30 mouse cellular contexts compared by ENCODE assay signal in genomic region chr12:39797843-39798242, GRCm38 (mm10).
DNase-seq lines count a peak whose midpoint lies in the region; ATAC-seq and TF ChIP-seq lines count a peak whose summit lies in the region.
"Had no signal": no experiment of that assay in that cellular context is flagged by ENCODE, and none has a peak within 500 bp of the region (broad histone marks: within the 10 kb centered on the region; RNA-seq: fewer than 3 reads in every experiment).

No protein-coding gene starts in this region.

- no peak overlapping the region for H3K27ac ChIP-seq in lung, postnatal 0 days (ENCODE audit: low read length)
- no peak overlapping the region for H3K27ac ChIP-seq in limb, embryonic 14.5 days (replicated peaks; ENCODE audit: low read depth, low read length)
- H3K27ac ChIP-seq in midbrain, embryonic 13.5 days, result no peak overlapping the region
- no peak overlapping the region for H3K27ac ChIP-seq in liver, postnatal 0 days (ENCODE audit: low read depth)
- H3K27ac ChIP-seq: embryonic facial prominence, embryonic 15.5 days; forebrain, embryonic 13.5 days; heart, embryonic 10.5 days; heart, embryonic 15.5 days; kidney, postnatal 0 days; liver, embryonic 14.5 days; lung, embryonic 15.5 days; macrophage; stomach, postnatal 0 days had no signal

- no peak overlapping the region for H3K4me3 ChIP-seq in lung, postnatal 0 days (ENCODE audit: low read depth, low read length)
- no peak overlapping the region for H3K4me3 ChIP-seq in limb, embryonic 14.5 days (replicated peaks; ENCODE audit: low read length)
- no peak overlapping the region for H3K4me3 ChIP-seq in midbrain, embryonic 13.5 days (replicated peaks)
- no peak overlapping the region for H3K4me3 ChIP-seq in liver, postnatal 0 days (ENCODE audit: low read depth, low read length)
- H3K4me3 ChIP-seq: embryonic facial prominence, embryonic 15.5 days; forebrain, embryonic 13.5 days; heart, embryonic 10.5 days; heart, embryonic 15.5 days; lung, embryonic 15.5 days had no signal

- H3K9ac ChIP-seq in lung, postnatal 0 days (replicated peaks; ENCODE audit: low read depth), result no peak overlapping the region
- no peak overlapping the region for H3K9ac ChIP-seq in limb, embryonic 14.5 days (ENCODE audit: low read depth, low read length, severe bottlenecking)
- H3K9ac ChIP-seq in midbrain, embryonic 13.5 days (replicated peaks), result no peak overlapping the region
- H3K9ac ChIP-seq in liver, postnatal 0 days (replicated peaks), result no peak overlapping the region
- H3K9ac ChIP-seq: embryonic facial prominence, embryonic 15.5 days; forebrain, embryonic 13.5 days; heart, embryonic 15.5 days; liver, embryonic 14.5 days; lung, embryonic 15.5 days had no signal

- H3K36me3 ChIP-seq in lung, postnatal 0 days (ENCODE audit: insufficient read depth, low read length), result no peaks in the 10 kb centered on the region
- H3K36me3 ChIP-seq in limb, embryonic 14.5 days (ENCODE audit: control insufficient read depth, insufficient read depth, low read length), result no peaks in the 10 kb centered on the region
- H3K36me3 ChIP-seq in midbrain, embryonic 13.5 days, result no peaks in the 10 kb centered on the region
- no peaks in the 10 kb centered on the region for H3K36me3 ChIP-seq in liver, postnatal 0 days (replicated peaks; ENCODE audit: insufficient read depth, low read length)
- H3K36me3 ChIP-seq: embryonic facial prominence, embryonic 15.5 days; heart, embryonic 10.5 days; heart, embryonic 15.5 days; lung, embryonic 15.5 days had no signal

- DNase-seq in lung, postnatal 10 days, result peak; percentile 12
- no peak for DNase-seq in lung, postnatal 0 days (ENCODE audit: low spot score)
- peak; percentile 10 for DNase-seq in limb, embryonic 14.5 days (ENCODE audit: low spot score)
- DNase-seq in B cell, adult 2 months, result no peak
- no peak for DNase-seq in liver, postnatal 0 days
- no peak for DNase-seq in kidney, postnatal 4 days
- DNase-seq: adrenal gland, postnatal 10 days; cerebellum, adult 11-12 months; cerebellum, postnatal 10 days; gastrocnemius, postnatal 14 days; heart, adult 11 months; kidney, adult 2 months; layer of hippocampus, adult 9-11 months; liver; right cerebral cortex, postnatal 4 days; thymus, adult 18-20 months; thymus, postnatal 25 days had no signal

- H3K4me1 ChIP-seq in lung, postnatal 0 days (ENCODE audit: insufficient read depth, low read depth, low read length), result no peaks in the 10 kb centered on the region
- H3K4me1 ChIP-seq in limb, embryonic 14.5 days (ENCODE audit: control insufficient read depth, insufficient read depth, low read length), result peaks cover 4% of the 10 kb centered on the region; the same call in 1 of the 2 replicates
- peaks cover 4% of the 10 kb centered on the region; the same call in 1 of the 2 replicates for H3K4me1 ChIP-seq in midbrain, embryonic 13.5 days (replicated peaks)
- H3K4me1 ChIP-seq in liver, postnatal 0 days (ENCODE audit: insufficient read depth), result no peaks in the 10 kb centered on the region
- H3K4me1 ChIP-seq: embryonic facial prominence, embryonic 15.5 days; heart, embryonic 10.5 days; heart, embryonic 15.5 days; lung, embryonic 15.5 days had no signal

- no peak for TF ChIP-seq EP300 in lung, postnatal 0 days (IDR thresholded peaks at IDR 0.05)
- no peak for TF ChIP-seq EP300 in liver, postnatal 0 days (IDR thresholded peaks at IDR 0.05; ENCODE audit: low read depth)

- TF ChIP-seq POLR2A in limb, embryonic 14.5 days (IDR thresholded peaks at IDR 0.05; ENCODE audit: borderline replicate concordance, extremely low read depth, insufficient read depth, insufficient read length), result no peak

- WGBS in lung, postnatal 0 days, result 90% methylated on average over 2 of the region's 2 CpGs
- 85% methylated on average over 2 of the region's 2 CpGs for WGBS in limb, embryonic 14.5 days
- WGBS in midbrain, embryonic 13.5 days, result 62% methylated on average over 2 of the region's 2 CpGs
- WGBS in liver, postnatal 0 days (ENCODE audit: insufficient replicate concordance), result 91% methylated on average over 2 of the region's 2 CpGs

- TF ChIP-seq CTCF in lung, postnatal 0 days (IDR thresholded peaks at IDR 0.05), result no peak
- no peak for TF ChIP-seq CTCF in liver, postnatal 0 days (IDR thresholded peaks at IDR 0.05; ENCODE audit: low read depth)

- H3K27me3 ChIP-seq in lung, postnatal 0 days (replicated peaks; ENCODE audit: insufficient read depth, low read length), result no peaks in the 10 kb centered on the region
- H3K27me3 ChIP-seq in limb, embryonic 14.5 days (ENCODE audit: control insufficient read depth, insufficient read depth, low read length), result no peaks in the 10 kb centered on the region
- no peaks in the 10 kb centered on the region for H3K27me3 ChIP-seq in midbrain, embryonic 13.5 days
- no peaks in the 10 kb centered on the region for H3K27me3 ChIP-seq in liver, postnatal 0 days (ENCODE audit: insufficient read depth, low read length)
- H3K27me3 ChIP-seq: CH12.LX; embryonic facial prominence, embryonic 15.5 days; forebrain, embryonic 13.5 days; heart, embryonic 15.5 days; lung, embryonic 15.5 days; Patski had no signal

- ATAC-seq in lung, postnatal 0 days, result no peak
- ATAC-seq in limb, embryonic 14.5 days (ENCODE audit: low FRiP score, low read depth), result peak; percentile 63
- peak; percentile 67; the same call in 1 of the 2 replicates for ATAC-seq in midbrain, embryonic 13.5 days
- no peak for ATAC-seq in liver, postnatal 0 days
- ATAC-seq: forebrain, embryonic 13.5 days; hindbrain, embryonic 16.5 days; Patski had no signal

- no peaks in the 10 kb centered on the region for H3K9me3 ChIP-seq in lung, postnatal 0 days (ENCODE audit: low read length)
- H3K9me3 ChIP-seq in limb, embryonic 14.5 days (ENCODE audit: control insufficient read depth, low read length), result no peaks in the 10 kb centered on the region
- no peaks in the 10 kb centered on the region for H3K9me3 ChIP-seq in midbrain, embryonic 13.5 days
- H3K9me3 ChIP-seq in liver, postnatal 0 days (ENCODE audit: low read length), result no peaks in the 10 kb centered on the region
- H3K9me3 ChIP-seq: embryonic facial prominence, embryonic 15.5 days; forebrain, embryonic 13.5 days; heart, embryonic 10.5 days; heart, embryonic 15.5 days; lung, embryonic 15.5 days had no signal

- no peak overlapping the region for H3K4me2 ChIP-seq in lung, postnatal 0 days (replicated peaks; ENCODE audit: low read depth, low read length)
- H3K4me2 ChIP-seq in limb, embryonic 14.5 days (replicated peaks; ENCODE audit: low read depth, low read length, severe bottlenecking), result no peak overlapping the region
- H3K4me2 ChIP-seq in midbrain, embryonic 13.5 days (replicated peaks), result no peak overlapping the region
- no peak overlapping the region for H3K4me2 ChIP-seq in liver, postnatal 0 days (ENCODE audit: low read depth, low read length)
- H3K4me2 ChIP-seq: embryonic facial prominence, embryonic 15.5 days; forebrain, embryonic 13.5 days; heart, embryonic 15.5 days; lung, embryonic 15.5 days had no signal

Comparison
In these comparisons a context has a peak if more than half of its experiments do, and no peak if none do; other contexts are left out.
1. DNase-seq: peak in lung, postnatal 10 days (single experiment) and limb, embryonic 14.5 days (single experiment); none in lung, postnatal 0 days (single experiment), B cell, adult 2 months (0 of 2), liver, postnatal 0 days (single experiment) and kidney, postnatal 4 days (0 of 2).
2. ATAC-seq: peak in limb, embryonic 14.5 days (single experiment) and midbrain, embryonic 13.5 days (single experiment); none in lung, postnatal 0 days (single experiment) and liver, postnatal 0 days (single experiment).